Mouse (Mus musculus) embryonic fibroblast, embryonic 13.5 days (primary cell): Measurements from ENCODE around the gene Tiparp.

ENCODE experiments used
- CTCF ChIP-seq: IDR thresholded peaks from 2 replicates; pipeline ENCODE4 v1.5.1; 2011; ENCODE audit warnings: mild to moderate bottlenecking, control low read depth, low read length, moderate library complexity, borderline replicate concordance; ENCODE audit not compliant: insufficient read depth
- POLR2A ChIP-seq: IDR thresholded peaks from 2 replicates; pipeline ENCODE4 v1.6.1; 2011; ENCODE audit warnings: low read depth, mild to moderate bottlenecking, control low read depth, low read length, moderate library complexity

DNA sequence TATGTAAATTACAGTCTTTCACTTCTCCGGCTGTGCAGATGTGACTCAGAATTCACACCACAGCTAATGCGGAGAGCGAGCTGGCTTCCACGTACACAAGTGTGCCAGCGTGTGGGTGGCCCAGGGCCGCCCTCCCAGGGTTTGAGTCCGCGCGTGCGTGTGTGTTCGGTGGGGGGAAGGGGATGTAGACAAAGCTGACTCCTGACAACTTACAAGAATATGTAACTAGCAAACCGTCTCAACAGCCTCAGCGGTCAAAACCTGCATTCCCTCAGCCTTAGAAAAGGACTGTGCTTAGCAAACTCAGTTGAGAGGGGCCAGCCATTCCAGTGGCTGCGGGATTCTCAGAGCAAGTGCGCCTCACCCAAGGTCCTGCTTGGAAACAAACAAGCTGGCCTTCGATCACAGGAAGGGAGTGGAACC is 58.3 kb downstream of the Tiparp start:
- TF ChIP-seq CTCF, result no peak
- no peak for TF ChIP-seq POLR2A
